Mouse (Mus musculus): ENCODE measurements around the gene Mad1l1. TPM values are rescaled to one million over a fixed set of nuclear protein-coding genes. Genes with fewer than 3 reads are reported as not detected.
"Not testable (repeated sequence)": the region's sequence is repeated elsewhere in the genome, so short reads cannot be mapped to it uniquely, and the experiment has no call there.

Gene Mad1l1
- total RNA-seq (2021): 10 to 100 TPM; 17.6 to 18.6 TPM

- peak; percentile 83 to 84 for DNase-seq (ENCODE audit: extremely low spot score in 1 of 2, low spot score in 1 of 2)
These were observed at the start of gene Mad1l1, which contains the start of gene Nudt1 for GRCm38 (mm10) chr5:140321042-140321755. TSS of gene Mad1l1 (minus strand) at chr5:140321552. TSS of gene Nudt1 (plus strand) at chr5:140321656.

- no peak for DNase-seq (ENCODE audit: extremely low spot score in 1 of 2, low spot score in 1 of 2)
These were observed 49.3 kb upstream of the Mad1l1 start for GRCm38 (mm10) chr5:140370446-140371254.

GRCm38 (mm10) chr5:140369466-140369865 lies 48.1 kb upstream of the Mad1l1 start:
- DNase-seq (ENCODE audit: extremely low spot score in 1 of 2, low spot score in 1 of 2): no peak

- DNase-seq (ENCODE audit: extremely low spot score in 1 of 2, low spot score in 1 of 2): no peak
These were observed 47.6 kb upstream of the Mad1l1 start for GRCm38 (mm10) chr5:140368926-140369325.

GRCm38 (mm10) chr5:140368126-140368525 lies 46.8 kb upstream of the Mad1l1 start:
- not testable (repeated sequence) for DNase-seq (ENCODE audit: extremely low spot score in 1 of 2, low spot score in 1 of 2)

GRCm38 (mm10) chr5:140364415-140364814 lies 43.1 kb upstream of the Mad1l1 start:
- DNase-seq (ENCODE audit: extremely low spot score in 1 of 2, low spot score in 1 of 2): no peak

GRCm38 (mm10) chr5:140359930-140360674 lies 38.8 kb upstream of the Mad1l1 start:
- DNase-seq (ENCODE audit: extremely low spot score in 1 of 2, low spot score in 1 of 2): no peak

- DNase-seq (ENCODE audit: extremely low spot score in 1 of 2, low spot score in 1 of 2): no peak
These were observed 36.1 kb upstream of the Mad1l1 start for GRCm38 (mm10) chr5:140357466-140357865.

- no peak for DNase-seq (ENCODE audit: extremely low spot score in 1 of 2, low spot score in 1 of 2)
These were observed 34.6 kb upstream of the Mad1l1 start for GRCm38 (mm10) chr5:140355934-140356333.

- no peak for DNase-seq (ENCODE audit: extremely low spot score in 1 of 2, low spot score in 1 of 2)
These were observed 31.0 kb upstream of the Mad1l1 start for GRCm38 (mm10) chr5:140352352-140352751.

GRCm38 (mm10) chr5:140350731-140351497 lies 29.6 kb upstream of the Mad1l1 start:
- DNase-seq (ENCODE audit: extremely low spot score in 1 of 2, low spot score in 1 of 2): no peak

GRCm38 (mm10) chr5:140349882-140350281 lies 28.5 kb upstream of the Mad1l1 start:
- DNase-seq (ENCODE audit: extremely low spot score in 1 of 2, low spot score in 1 of 2): no peak

- no peak for DNase-seq (ENCODE audit: extremely low spot score in 1 of 2, low spot score in 1 of 2)
These were observed 24.7 kb upstream of the Mad1l1 start for GRCm38 (mm10) chr5:140346050-140346449.

GRCm38 (mm10) chr5:140345244-140345643 lies 23.9 kb upstream of the Mad1l1 start:
- DNase-seq (ENCODE audit: extremely low spot score in 1 of 2, low spot score in 1 of 2): no peak

GRCm38 (mm10) chr5:140342880-140343279 lies 21.5 kb upstream of the Mad1l1 start:
- no peak for DNase-seq (ENCODE audit: extremely low spot score in 1 of 2, low spot score in 1 of 2)

GRCm38 (mm10) chr5:140339836-140340235 lies 18.5 kb upstream of the Mad1l1 start:
- DNase-seq (ENCODE audit: extremely low spot score in 1 of 2, low spot score in 1 of 2): no peak

- DNase-seq (ENCODE audit: extremely low spot score in 1 of 2, low spot score in 1 of 2): no peak
These were observed 17.4 kb upstream of the Mad1l1 start for GRCm38 (mm10) chr5:140338779-140339178.

GRCm38 (mm10) chr5:140336680-140337079 lies 15.3 kb upstream of the Mad1l1 start:
- DNase-seq (ENCODE audit: extremely low spot score in 1 of 2, low spot score in 1 of 2): peak in 1 of 2 experiments; percentile 58

GRCm38 (mm10) chr5:140333631-140334030 lies 12.3 kb upstream of the Mad1l1 start:
- DNase-seq (ENCODE audit: extremely low spot score in 1 of 2, low spot score in 1 of 2): no peak

GRCm38 (mm10) chr5:140332519-140332918 lies 11.2 kb upstream of the Mad1l1 start:
- DNase-seq (ENCODE audit: extremely low spot score in 1 of 2, low spot score in 1 of 2): no peak
